Comparison of ENCODE assay signal across 8 mouse cellular contexts in genomic region chr10:76271238-76271637, GRCm38 (mm10). TPM values are rescaled to one million over a fixed set of nuclear protein-coding genes. Genes with fewer than 3 reads are reported as not detected.
A peak's percentile ranks its signal among the peaks of the same experiment; 100 is the strongest.
DNase-seq lines count a peak whose midpoint lies in the region; ATAC-seq lines count a peak whose summit lies in the region.

No protein-coding gene starts in this region.

- no peak overlapping the region for H3K4me3 ChIP-seq in hindbrain, embryonic 11.5 days (ENCODE audit: low read depth, low read length)
- no peak overlapping the region for H3K4me3 ChIP-seq in hindbrain, embryonic 13.5 days

- DNase-seq in hindbrain, embryonic 11.5 days (ENCODE audit: low spot score): peak; percentile 44
- DNase-seq in CD4-positive helper T cell, adult 2 months (ENCODE audit: low read depth, low spot score): peak; percentile 69
- peak; percentile 58 for DNase-seq in NIH3T3 (ENCODE audit: low read depth)
- peak; percentile 40 to 46 for DNase-seq in urinary bladder, postnatal 36 days (ENCODE audit: low spot score in 2 of 2)
- DNase-seq in cerebellum, adult 9-10 months: no peak

- H3K9me3 ChIP-seq in hindbrain, embryonic 11.5 days (ENCODE audit: control insufficient read depth, low read length): no peaks in the 10 kb centered on the region
- H3K9me3 ChIP-seq in hindbrain, embryonic 13.5 days: no peaks in the 10 kb centered on the region

- no peaks in the 10 kb centered on the region for H3K27me3 ChIP-seq in hindbrain, embryonic 11.5 days (ENCODE audit: control insufficient read depth, insufficient read depth, low read length)
- no peaks in the 10 kb centered on the region for H3K27me3 ChIP-seq in hindbrain, embryonic 13.5 days

- no peak overlapping the region for H3K4me2 ChIP-seq in hindbrain, embryonic 11.5 days (replicated peaks; ENCODE audit: low read depth, low read length)
- H3K4me2 ChIP-seq in hindbrain, embryonic 13.5 days: no peak overlapping the region

- no peaks in the 10 kb centered on the region for H3K4me1 ChIP-seq in hindbrain, embryonic 11.5 days (replicated peaks; ENCODE audit: control insufficient read depth, insufficient read depth, low read length)
- no peaks in the 10 kb centered on the region for H3K4me1 ChIP-seq in hindbrain, embryonic 13.5 days (replicated peaks)

- 50% methylated on average over 8 of the region's 8 CpGs for WGBS in hindbrain, embryonic 11.5 days
- WGBS in hindbrain, embryonic 13.5 days: 54% methylated on average over 8 of the region's 8 CpGs

- ATAC-seq in hindbrain, embryonic 11.5 days (ENCODE audit: low FRiP score): no peak
- no peak for ATAC-seq in hindbrain, embryonic 13.5 days (ENCODE audit: low FRiP score)
- ATAC-seq in hematopoietic stem cell, adult 5-6 weeks (replicated peaks in 1 of 2; ENCODE audit: insufficient read depth in 1 of 2, low FRiP score in 2 of 2, low TSS enrichment in 1 of 2, low read depth in 1 of 2, poor library complexity in 2 of 2, severe bottlenecking in 2 of 2): peak; percentile 88 to 91
- ATAC-seq in megakaryocyte-erythroid progenitor cell, adult 5-6 weeks (replicated peaks; ENCODE audit: low FRiP score, low TSS enrichment, poor library complexity, severe bottlenecking): peak; percentile 78; the same call in 1 of the 2 replicates

- no peak overlapping the region for H3K9ac ChIP-seq in hindbrain, embryonic 11.5 days (ENCODE audit: low read depth, low read length)
- H3K9ac ChIP-seq in hindbrain, embryonic 13.5 days: no peak overlapping the region

- H3K27ac ChIP-seq in hindbrain, embryonic 11.5 days (ENCODE audit: low read depth, low read length): no peak overlapping the region
- no peak overlapping the region for H3K27ac ChIP-seq in hindbrain, embryonic 13.5 days

- H3K36me3 ChIP-seq in hindbrain, embryonic 11.5 days (ENCODE audit: control insufficient read depth, insufficient read depth, low read length): 0 out of 2 replicates have a peak, but pooled peaks cover 4% of the 10 kb centered on the region
- peaks cover 93% of the 10 kb centered on the region for H3K36me3 ChIP-seq in hindbrain, embryonic 13.5 days

RNA-seq across cellular contexts. Expression of gene S100b, which starts 17.6 kb away (rescaled TPM):
- 0.42 and 0.45 TPM in 2 replicates for polyA plus RNA-seq in hindbrain, embryonic 11.5 days (2014; fragmentation: Nextera tagmentation; extraction: Ambion mirVana)
- 1.6 and 2.0 TPM in 2 replicates for polyA plus RNA-seq in hindbrain, embryonic 13.5 days (2015; fragmentation: Nextera tagmentation; extraction: Ambion mirVana)
- not detected in 2 replicates for total RNA-seq in hematopoietic stem cell, adult 5-6 weeks (2017)
- not detected in 2 replicates for total RNA-seq in megakaryocyte-erythroid progenitor cell, adult 5-6 weeks (2014; fragmentation: Nextera tagmentation)
- not detected in 2 replicates for total RNA-seq in megakaryocyte-erythroid progenitor cell, adult 5-6 weeks (2017)

RNA-seq across cellular contexts. Expression of gene Prmt2, which starts 33.6 kb away (rescaled TPM):
- 113 TPM in 2 replicates for polyA plus RNA-seq in hindbrain, embryonic 11.5 days (2014; fragmentation: Nextera tagmentation; extraction: Ambion mirVana)
- 246 and 258 TPM in 2 replicates for polyA plus RNA-seq in hindbrain, embryonic 13.5 days (2015; fragmentation: Nextera tagmentation; extraction: Ambion mirVana)
- total RNA-seq in hematopoietic stem cell, adult 5-6 weeks (2017): 4.2 and 5.8 TPM in 2 replicates
- 0.59 and 2.0 TPM in 2 replicates for total RNA-seq in megakaryocyte-erythroid progenitor cell, adult 5-6 weeks (2014; fragmentation: Nextera tagmentation)
- 0.42 and 3.7 TPM in 2 replicates for total RNA-seq in megakaryocyte-erythroid progenitor cell, adult 5-6 weeks (2017)

Comparison
In these comparisons a context has a peak if more than half of its experiments do, and no peak if none do; other contexts are left out.
1. ATAC-seq: peak in hematopoietic stem cell, adult 5-6 weeks (2 of 2) and megakaryocyte-erythroid progenitor cell, adult 5-6 weeks (single experiment); none in hindbrain, embryonic 11.5 days (single experiment) and hindbrain, embryonic 13.5 days (single experiment).